Mouse (Mus musculus): ENCODE results near the gene Mrps27.

DNA sequence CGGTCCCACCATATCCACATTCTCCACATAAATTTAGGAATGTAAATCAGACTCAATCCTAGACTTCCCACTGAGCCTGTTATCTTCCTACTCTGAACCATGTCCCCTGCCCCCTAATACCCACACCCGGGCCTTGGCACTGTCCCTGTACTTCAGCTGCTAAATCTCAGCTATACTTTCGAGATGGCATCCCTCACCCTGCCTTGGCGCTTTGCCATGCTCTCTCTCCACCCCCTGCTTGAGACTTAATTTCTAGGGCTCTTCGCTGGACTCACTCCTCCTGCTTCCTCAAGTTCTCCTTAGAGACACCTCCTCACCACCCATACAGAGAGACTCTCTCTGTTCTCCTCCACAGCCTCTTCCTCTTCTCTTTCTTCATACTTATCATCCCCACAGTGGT lies 44.7 kb upstream of the Mrps27 start:
- TF ChIP-seq CTCF (IDR thresholded peaks at IDR 0.05; ENCODE audit: low read depth) (no peak), EP300 (IDR thresholded peaks at IDR 0.05; ENCODE audit: low read depth) (no peak)

Data from heart, postnatal 0 days (tissue).